Mouse (Mus musculus) neural tube, embryonic 14.5 days (tissue): ENCODE measurements around the gene Fanca. TPM values are rescaled to one million over a fixed set of nuclear protein-coding genes. Genes with fewer than 3 reads are reported as not detected.
"Not testable (repeated sequence)": the region's sequence is repeated elsewhere in the genome, so short reads cannot be mapped to it uniquely, and the experiment has no call there.

Experiments
- ATAC-seq: fragments of 200-750 bp; cut with Nextera tagmentation; 2 replicates; pipeline ENCODE4 v1.8.0; 2017; ENCODE audit warnings: low read depth, mild to moderate bottlenecking, moderate TSS enrichment, moderate library complexity
- H3K27ac ChIP-seq: fragments of 300-500 bp; sonication (generic); 2 replicates; pipeline ENCODE4 v1.5.1; 2014; ENCODE audit warnings: low read depth, mild to moderate bottlenecking, control low read depth, low read length, moderate library complexity, mixed read lengths
- H3K27me3 ChIP-seq: fragments of 300-500 bp; sonication (generic); 2 replicates; pipeline ENCODE4 v1.6.1; 2014; ENCODE audit warnings: low read length; ENCODE audit not compliant: control insufficient read depth, insufficient read depth
- H3K36me3 ChIP-seq: fragments of 300-500 bp; sonication (generic); 2 replicates; pipeline ENCODE4 v1.6.1; 2014; ENCODE audit warnings: low read length, mixed read lengths; ENCODE audit not compliant: control insufficient read depth, insufficient read depth
- H3K4me1 ChIP-seq: fragments of 300-500 bp; sonication (generic); 2 replicates; pipeline ENCODE4 v1.6.1; 2014; ENCODE audit warnings: low read length; ENCODE audit not compliant: control insufficient read depth, insufficient read depth
- H3K4me2 ChIP-seq: fragments of 300-500 bp; sonication (generic); 2 replicates; pipeline ENCODE4 v1.6.1; 2014; ENCODE audit warnings: mild to moderate bottlenecking, low read depth, low read length, control low read depth
- H3K4me3 ChIP-seq: fragments of 300-500 bp; sonication (generic); 2 replicates; pipeline ENCODE4 v1.5.1; 2014; ENCODE audit warnings: low read depth, low read length, control low read depth, mixed read lengths
- H3K9ac ChIP-seq: fragments of 300-500 bp; sonication (generic); replicated peaks from 2 replicates; pipeline ENCODE4 v1.6.1; 2014; ENCODE audit warnings: low read depth, mild to moderate bottlenecking, control low read depth, low read length, mixed read lengths
- H3K9me3 ChIP-seq: fragments of 300-500 bp; sonication (generic); 2 replicates; pipeline ENCODE4 v1.6.1; 2016; ENCODE audit warnings: low read length; ENCODE audit not compliant: control insufficient read depth
- WGBS: fragments of 180-500 bp; shearing (Covaris S2); extraction: QIAGEN DNeasy Blood & Tissue Kit; methylation state at CpG from one replicate; pipeline ENCODE4 v1.1.7; 2014; 5-methylcytosine and 5-hydroxymethylcytosine counted together
- polyA plus RNA-seq: library from polyadenylated mRNA; unstranded; fragments of >200 nt; fragmentation: Nextera tagmentation; extraction: Ambion mirVana; gene quantifications from 2 replicates; pipeline ENCODE4 v1.2.1, GENCODE M21; 2014

Fanca gene
- polyA plus RNA-seq, 1 experiment from 2014 or later: 6.6 TPM

DNA sequence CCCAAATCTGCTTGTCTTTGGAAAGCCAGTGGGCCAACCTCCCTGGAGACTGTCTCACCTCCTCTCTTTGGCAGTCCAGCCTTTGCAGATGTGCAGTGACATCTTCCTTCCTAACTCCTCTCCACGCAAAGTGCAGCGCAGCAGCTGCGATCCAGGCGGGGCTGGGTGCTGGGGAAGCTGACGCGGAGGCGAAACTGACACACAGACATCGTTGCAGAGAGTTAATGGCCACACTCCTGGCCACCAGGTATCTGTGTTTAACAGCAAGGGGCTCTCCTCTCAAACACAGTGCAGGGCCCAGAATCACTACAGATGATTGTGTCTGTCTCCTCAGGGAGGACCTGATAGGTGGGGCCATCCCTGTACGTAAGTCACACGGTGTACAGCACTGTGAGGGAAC lies 47.2 kb downstream of the Fanca start:
- no peak overlapping the region for H3K4me3 ChIP-seq
- H3K9me3 ChIP-seq: no peaks in the 10 kb centered on the region
- no peaks in the 10 kb centered on the region for H3K4me1 ChIP-seq
- no peak overlapping the region for H3K27ac ChIP-seq
- H3K36me3 ChIP-seq: peaks cover 37% of the 10 kb centered on the region
- H3K27me3 ChIP-seq: no peaks in the 10 kb centered on the region
- no peak overlapping the region for H3K9ac ChIP-seq
- no peak overlapping the region for H3K4me2 ChIP-seq
- ATAC-seq: no peak
- 91% methylated on average over 10 of the region's 10 CpGs for WGBS

DNA sequence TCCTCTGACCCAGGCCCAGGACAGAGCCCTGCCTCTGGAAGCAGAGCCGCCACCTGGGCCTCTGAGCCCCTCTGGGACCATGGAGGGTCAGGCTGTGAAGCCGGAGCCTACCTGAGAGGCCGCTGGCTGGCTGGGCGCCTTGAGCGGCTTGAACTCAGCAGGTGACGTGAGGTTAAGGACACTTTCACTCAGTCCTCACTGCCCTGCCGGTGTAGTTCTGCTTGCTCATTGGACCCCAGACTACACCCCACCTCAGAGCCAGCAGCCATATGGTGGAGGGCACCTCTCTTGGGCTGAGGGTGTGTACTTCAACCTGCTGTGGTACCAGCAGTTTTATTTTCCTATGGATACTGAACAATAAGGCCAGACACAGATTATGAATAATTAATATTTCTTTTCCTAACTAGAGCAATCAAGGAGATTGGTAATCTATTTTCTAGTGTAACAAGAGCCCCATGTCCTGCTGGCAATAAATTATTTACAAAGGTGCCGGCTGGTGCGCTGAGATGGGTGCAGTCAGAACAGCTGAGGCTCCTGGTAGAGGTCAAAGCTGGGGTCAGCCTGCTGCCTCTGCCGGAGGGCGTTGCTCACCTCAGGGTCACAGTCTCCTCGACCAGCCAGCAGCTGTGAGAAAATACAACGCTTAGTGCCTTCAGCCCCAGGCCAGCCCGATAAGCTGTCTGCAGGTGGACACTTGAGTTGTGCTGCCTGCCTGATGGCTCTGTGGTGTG lies 50.3 kb downstream of the Fanca start:
- H3K27ac ChIP-seq: no peak overlapping the region
- H3K36me3 ChIP-seq: peaks cover 60% of the 10 kb centered on the region
- H3K9me3 ChIP-seq: no peaks in the 10 kb centered on the region
- H3K4me1 ChIP-seq: no peaks in the 10 kb centered on the region
- ATAC-seq: no peak
- no peaks in the 10 kb centered on the region for H3K27me3 ChIP-seq
- H3K4me3 ChIP-seq: no peak overlapping the region
- H3K4me2 ChIP-seq: no peak overlapping the region
- WGBS: 67% methylated on average over 14 of the region's 14 CpGs
- H3K9ac ChIP-seq: no peak overlapping the region

DNA sequence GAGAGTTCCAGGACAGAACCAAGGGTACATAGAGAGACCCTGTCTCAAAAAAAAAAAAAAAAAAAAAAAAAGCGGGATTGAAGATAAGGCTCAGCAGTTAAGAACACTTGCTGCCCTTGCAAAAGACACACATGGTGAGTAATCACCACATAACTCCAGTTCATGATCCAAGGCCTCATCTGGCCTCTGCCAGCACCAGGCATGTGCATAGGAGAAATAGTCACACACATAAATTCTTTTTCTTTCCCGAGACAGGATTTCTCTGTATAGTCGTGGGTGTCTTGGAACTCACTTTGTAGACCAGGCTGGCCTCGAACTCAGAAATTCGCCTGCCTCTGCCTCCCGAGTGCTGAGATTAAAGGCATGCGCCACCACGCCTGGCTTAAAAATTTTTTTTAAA lies 60.8 kb downstream of the Fanca start:
- ATAC-seq, H3K9ac ChIP-seq, H3K4me3 ChIP-seq, H3K27ac ChIP-seq, H3K9me3 ChIP-seq, H3K27me3 ChIP-seq, H3K4me2 ChIP-seq: not testable (repeated sequence)
- peaks cover 40% of the 10 kb centered on the region for H3K36me3 ChIP-seq
- 94% methylated on average over 8 of the region's 8 CpGs for WGBS
- H3K4me1 ChIP-seq: peaks cover 18% of the 10 kb centered on the region

- Histone ChIP-seq H3K4me1 (peaks cover 20% of the 10 kb centered on the region), H3K9me3 (no peaks in the 10 kb centered on the region), H3K27me3 (no peaks in the 10 kb centered on the region), H3K36me3 (peaks cover 40% of the 10 kb centered on the region), H3K9ac (no peak overlapping the region), H3K4me2 (no peak overlapping the region), H3K4me3 (no peak overlapping the region), H3K27ac (no peak overlapping the region)
- WGBS: 68% methylated on average over 3 of the region's 3 CpGs
- no peak for ATAC-seq
Measured at GRCm38 (mm10) chr8:123257114-123257513, 61.3 kb downstream of the Fanca start.

DNA sequence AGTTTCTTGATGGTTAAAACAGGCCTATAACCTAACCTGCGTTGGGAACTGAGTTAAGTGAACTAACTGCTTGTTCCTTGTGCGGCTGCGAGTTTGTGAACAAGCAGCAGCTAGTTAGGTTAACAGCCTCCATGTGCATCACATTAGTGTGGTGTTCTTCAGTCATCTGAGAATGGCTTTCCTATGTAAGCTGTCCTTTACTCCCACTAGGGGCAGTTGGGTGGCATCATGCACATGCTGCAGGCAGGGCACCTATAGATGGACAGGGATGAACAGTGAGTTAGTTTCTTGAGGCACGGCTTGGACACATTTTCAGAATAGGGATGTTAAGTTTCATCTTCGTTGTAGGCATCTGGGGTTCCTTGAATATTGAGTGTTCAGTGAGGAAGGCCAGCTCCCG lies 63.2 kb downstream of the Fanca start:
- Histone ChIP-seq H3K36me3 (peaks cover 49% of the 10 kb centered on the region), H3K9me3 (no peaks in the 10 kb centered on the region), H3K27me3 (no peaks in the 10 kb centered on the region), H3K27ac (no peak overlapping the region), H3K4me2 (peak overlapping the region; percentile 93), H3K4me3 (peak overlapping the region; percentile 98), H3K4me1 (peaks cover 20% of the 10 kb centered on the region), H3K9ac (peak overlapping the region; percentile 97)
- ATAC-seq: no peak
- WGBS: 69% methylated on average over 6 of the region's 6 CpGs

- under 1% methylated on average over 73 of the region's 99 CpGs for WGBS
Measured at GRCm38 (mm10) chr8:123254099-123254885, 64.1 kb downstream of the Fanca start, which contains the start of the genes Zfp276 and Vps9d1. Zfp276 (plus strand) TSS chr8:123254195. Vps9d1 (minus strand) TSS chr8:123254348.

GRCm38 (mm10) chr8:123253451-123254098 lies 64.8 kb downstream of the Fanca start:
- H3K4me1 ChIP-seq: peaks cover 20% of the 10 kb centered on the region
- under 1% methylated on average over 38 of the region's 40 CpGs for WGBS
- peak; percentile 71 for ATAC-seq
- H3K4me2 ChIP-seq: peak overlapping the region; percentile 93
- no peaks in the 10 kb centered on the region for H3K27me3 ChIP-seq
- peak overlapping the region; percentile 97 for H3K9ac ChIP-seq
- H3K4me3 ChIP-seq: peak overlapping the region; percentile 98
- H3K9me3 ChIP-seq: no peaks in the 10 kb centered on the region
- H3K36me3 ChIP-seq: peaks cover 45% of the 10 kb centered on the region
- H3K27ac ChIP-seq: peak overlapping the region; percentile 91

More at GRCm38 (mm10) chr8:123254099-123254885, 64.1 kb downstream of the Fanca start, which contains the start of the genes Zfp276 and Vps9d1:
- ATAC-seq: peak; percentile 95
- Histone ChIP-seq H3K9ac (peak within 1 kb of the TSS; percentile 97), H3K4me2 (peak within 1 kb of the TSS; percentile 93), H3K4me3 (peak within 1 kb of the TSS; percentile 98), H3K27me3 (no peaks in the 10 kb centered on the region), H3K27ac (peak within 1 kb of the TSS; percentile 91), H3K36me3 (peaks cover 47% of the 10 kb centered on the region), H3K4me1 (peaks cover 20% of the 10 kb centered on the region), H3K9me3 (no peaks in the 10 kb centered on the region)

DNA sequence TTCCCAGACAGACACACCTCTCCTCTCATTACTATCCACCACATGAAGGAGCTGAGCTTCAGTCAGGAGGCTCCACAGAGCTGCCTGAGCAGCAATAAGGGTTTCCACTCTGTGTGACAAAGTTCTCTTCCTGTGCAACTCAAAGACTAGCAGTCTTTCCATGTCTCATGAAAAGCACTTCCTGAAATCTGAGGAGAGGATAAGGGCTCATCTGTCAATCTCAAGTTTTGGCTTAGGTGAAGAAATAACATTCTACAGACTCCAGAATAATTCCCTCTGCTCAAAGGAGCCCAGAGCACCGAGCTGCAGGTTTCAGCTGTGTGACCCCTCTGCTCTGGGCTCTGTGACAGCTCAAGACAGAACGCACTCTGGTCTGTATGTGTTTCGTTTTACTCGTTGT lies 65.5 kb downstream of the Fanca start:
- Histone ChIP-seq H3K4me3 (peak overlapping the region; percentile 98), H3K36me3 (peaks cover 45% of the 10 kb centered on the region), H3K27ac (peak overlapping the region; percentile 91; the same call in 1 of the 2 replicates), H3K27me3 (no peaks in the 10 kb centered on the region), H3K4me1 (peaks cover 20% of the 10 kb centered on the region), H3K9me3 (no peaks in the 10 kb centered on the region), H3K9ac (peak overlapping the region; percentile 97; the same call in 1 of the 2 replicates), H3K4me2 (peak overlapping the region; percentile 93)
- no peak for ATAC-seq
- WGBS: 72% methylated on average over 4 of the region's 4 CpGs
